Mouse (Mus musculus) urinary bladder, postnatal 4 days (tissue): ENCODE data around the gene Rassf3.
A peak's percentile ranks its signal among the peaks of the same experiment; 100 is the strongest.

ENCODE experiments used
- DNase-seq, 2 experiments: peaks; one replicate each; pipeline ENCODE4 v3.0.0; 2021 to 2022; ENCODE audit warnings: low spot score in 2 of 2

Gene Rassf3

GRCm38 (mm10) chr10:121492608-121493315, 16.6 kb upstream of the Rassf3 start:
- no peak for DNase-seq

GRCm38 (mm10) chr10:121489941-121490340, 13.8 kb upstream of the Rassf3 start:
- DNase-seq = no peak

GRCm38 (mm10) chr10:121488623-121489299, 12.6 kb upstream of the Rassf3 start:
- no peak for DNase-seq

- DNase-seq = no peak
These were observed 11.6 kb upstream of the Rassf3 start for GRCm38 (mm10) chr10:121487716-121488115.

- no peak for DNase-seq
These were observed 10.2 kb upstream of the Rassf3 start for GRCm38 (mm10) chr10:121486350-121486749.

- DNase-seq = no peak
These were observed 7.2 kb upstream of the Rassf3 start for GRCm38 (mm10) chr10:121483364-121483763.

- DNase-seq = no peak
These were observed 5.0 kb upstream of the Rassf3 start for GRCm38 (mm10) chr10:121481141-121481540.

GRCm38 (mm10) chr10:121479987-121480386, 3.8 kb upstream of the Rassf3 start:
- DNase-seq = no peak

GRCm38 (mm10) chr10:121477433-121477832, 1.3 kb upstream of the Rassf3 start:
- DNase-seq = no peak

- no peak for DNase-seq
These were observed 806 bp upstream of the Rassf3 start for GRCm38 (mm10) chr10:121476968-121477337.

- peak; percentile 55 to 64 for DNase-seq
These were observed 438 bp downstream of the Rassf3 start for GRCm38 (mm10) chr10:121475672-121476146.

- DNase-seq = no peak
These were observed 961 bp downstream of the Rassf3 start for GRCm38 (mm10) chr10:121475101-121475671.

GRCm38 (mm10) chr10:121474288-121474687, 1.9 kb downstream of the Rassf3 start:
- no peak for DNase-seq

GRCm38 (mm10) chr10:121473723-121474215, 2.4 kb downstream of the Rassf3 start:
- DNase-seq = no peak

GRCm38 (mm10) chr10:121472593-121473217, 3.4 kb downstream of the Rassf3 start:
- no peak for DNase-seq

GRCm38 (mm10) chr10:121471570-121472197, 4.5 kb downstream of the Rassf3 start:
- no peak for DNase-seq

- DNase-seq = no peak
These were observed 6.5 kb downstream of the Rassf3 start for GRCm38 (mm10) chr10:121469625-121470024.

- no peak for DNase-seq
These were observed 7.2 kb downstream of the Rassf3 start for GRCm38 (mm10) chr10:121468985-121469384.

- DNase-seq = no peak
These were observed 7.9 kb downstream of the Rassf3 start for GRCm38 (mm10) chr10:121468261-121468660.

- no peak for DNase-seq
These were observed 8.4 kb downstream of the Rassf3 start for GRCm38 (mm10) chr10:121467792-121468191.

GRCm38 (mm10) chr10:121467016-121467415, 9.1 kb downstream of the Rassf3 start:
- DNase-seq = no peak

- DNase-seq = no peak
These were observed 11.1 kb downstream of the Rassf3 start for GRCm38 (mm10) chr10:121465033-121465432.
